Mouse (Mus musculus) megakaryocyte, embryonic 14.5 days (primary cell): ENCODE data around the gene Gabrr2. TPM values are rescaled to one million over a fixed set of nuclear protein-coding genes. Genes with fewer than 3 reads are reported as not detected.

Experiments used
- H3K27me3 ChIP-seq: replicated peaks from 2 replicates; pipeline ENCODE3; 2012; ENCODE audit warnings: inconsistent platforms
- H3K36me3 ChIP-seq: replicated peaks from 2 replicates; pipeline ENCODE3; 2012; ENCODE audit warnings: low read length, inconsistent platforms, mixed read lengths
- H3K4me1 ChIP-seq: 2 replicates; pipeline ENCODE4 v1.6.1; 2012; ENCODE audit warnings: inconsistent platforms
- H3K4me3 ChIP-seq: replicated peaks from 2 replicates; pipeline ENCODE3; 2012; ENCODE audit warnings: moderate library complexity, mild to moderate bottlenecking, inconsistent platforms
- H3K9me3 ChIP-seq: 2 replicates; pipeline ENCODE4 v1.6.1; 2012; ENCODE audit warnings: inconsistent platforms
- FLI1 ChIP-seq: IDR thresholded peaks from 2 replicates; pipeline ENCODE4 v1.6.1; 2012; ENCODE audit warnings: low read length, inconsistent platforms, mixed read lengths
- GATA1 ChIP-seq: IDR thresholded peaks from 3 replicates; pipeline ENCODE4 v1.6.1; 2012; ENCODE audit warnings: mixed read lengths, low read length, inconsistent platforms, borderline replicate concordance
- polyA plus RNA-seq: library from polyadenylated mRNA; stranded (reverse); fragments of >175 nt; gene quantifications from 2 replicates; pipeline ENCODE4 v1.2.3, GENCODE M21; 2012; ENCODE audit warnings: low replicate concordance; ENCODE audit not compliant: insufficient read depth

Gabrr2 gene
- 0.67 TPM in 1 of 2 replicates, not detected in the other for polyA plus RNA-seq

- no peaks in the 10 kb centered on the region for H3K36me3 ChIP-seq
- no peak within 1 kb of the TSS for H3K4me3 ChIP-seq
- peaks cover 20% of the 10 kb centered on the region for H3K4me1 ChIP-seq
- peaks cover 28% of the 10 kb centered on the region for H3K27me3 ChIP-seq
- TF ChIP-seq GATA1 (no peak), FLI1 (no peak)
- no peaks in the 10 kb centered on the region for H3K9me3 ChIP-seq
These were observed at the start of gene Gabrr2 for GRCm38 (mm10) chr4:33062981-33063380. Gene Gabrr2, plus strand, starts transcription at chr4:33062999.

GRCm38 (mm10) chr4:33018361-33018999 lies 44.3 kb upstream of the Gabrr2 start:
- TF ChIP-seq GATA1 (no peak), FLI1 (no peak)
- Histone ChIP-seq H3K4me3 (no peak overlapping the region), H3K36me3 (no peaks in the 10 kb centered on the region), H3K9me3 (no peaks in the 10 kb centered on the region; the same call in 1 of the 2 replicates), H3K4me1 (no peaks in the 10 kb centered on the region), H3K27me3 (peaks cover 27% of the 10 kb centered on the region)

- Histone ChIP-seq H3K27me3 (peaks cover 22% of the 10 kb centered on the region), H3K36me3 (peaks cover 25% of the 10 kb centered on the region), H3K4me3 (no peak overlapping the region), H3K4me1 (no peaks in the 10 kb centered on the region), H3K9me3 (no peaks in the 10 kb centered on the region)
- TF ChIP-seq GATA1 (no peak), FLI1 (no peak)
These were observed 38.4 kb upstream of the Gabrr2 start for GRCm38 (mm10) chr4:33024420-33024819.

GRCm38 (mm10) chr4:33029104-33029503 lies 33.7 kb upstream of the Gabrr2 start:
- H3K4me3 ChIP-seq: no peak overlapping the region
- H3K27me3 ChIP-seq: no peaks in the 10 kb centered on the region
- H3K36me3 ChIP-seq: peaks cover 31% of the 10 kb centered on the region
- no peak for TF ChIP-seq FLI1
- no peak for TF ChIP-seq GATA1
- H3K9me3 ChIP-seq: no peaks in the 10 kb centered on the region
- peaks cover 23% of the 10 kb centered on the region for H3K4me1 ChIP-seq

- Histone ChIP-seq H3K9me3 (no peaks in the 10 kb centered on the region), H3K27me3 (no peaks in the 10 kb centered on the region), H3K36me3 (peaks cover 36% of the 10 kb centered on the region), H3K4me3 (peak overlapping the region; percentile 100), H3K4me1 (peaks cover 30% of the 10 kb centered on the region)
- TF ChIP-seq GATA1 (no peak), FLI1 (no peak)
These were observed 32.3 kb upstream of the Gabrr2 start for GRCm38 (mm10) chr4:33030264-33031194.

- H3K9me3 ChIP-seq: 0 out of 2 replicates have a peak, but pooled peaks cover 4% of the 10 kb centered on the region
- peaks cover 44% of the 10 kb centered on the region for H3K36me3 ChIP-seq
- H3K27me3 ChIP-seq: no peaks in the 10 kb centered on the region
These were observed 31.4 kb upstream of the Gabrr2 start, which contains the start of gene Ube2j1 for GRCm38 (mm10) chr4:33031195-33031960. Gene Ube2j1, plus strand, starts transcription at chr4:33031416.

GRCm38 (mm10) chr4:33032045-33032444 lies 30.8 kb upstream of the Gabrr2 start:
- 0 out of 2 replicates have a peak, but pooled peaks cover 4% of the 10 kb centered on the region for H3K9me3 ChIP-seq
- H3K27me3 ChIP-seq: no peaks in the 10 kb centered on the region
- H3K4me3 ChIP-seq: peak overlapping the region; percentile 100
- H3K4me1 ChIP-seq: peaks cover 36% of the 10 kb centered on the region
- no peak for TF ChIP-seq GATA1
- TF ChIP-seq FLI1: no peak
- peaks cover 46% of the 10 kb centered on the region for H3K36me3 ChIP-seq

More at GRCm38 (mm10) chr4:33031195-33031960, 31.4 kb upstream of the Gabrr2 start, which contains the start of gene Ube2j1:
- TF ChIP-seq FLI1 (no peak), GATA1 (no peak)
- Histone ChIP-seq H3K4me1 (peaks cover 36% of the 10 kb centered on the region), H3K4me3 (peak within 1 kb of the TSS; percentile 100)

- Histone ChIP-seq H3K4me3 (no peak overlapping the region), H3K36me3 (peaks cover 39% of the 10 kb centered on the region), H3K27me3 (no peaks in the 10 kb centered on the region), H3K9me3 (0 out of 2 replicates have a peak, but pooled peaks cover 4% of the 10 kb centered on the region), H3K4me1 (peaks cover 40% of the 10 kb centered on the region)
- TF ChIP-seq FLI1: no peak
- no peak for TF ChIP-seq GATA1
These were observed 29.3 kb upstream of the Gabrr2 start for GRCm38 (mm10) chr4:33033515-33033914.

- peaks cover 84% of the 10 kb centered on the region for H3K36me3 ChIP-seq
- H3K4me3 ChIP-seq: peak overlapping the region; percentile 70
- no peaks in the 10 kb centered on the region for H3K27me3 ChIP-seq
- TF ChIP-seq GATA1 (no peak), FLI1 (no peak)
- 0 out of 2 replicates have a peak, but pooled peaks cover 4% of the 10 kb centered on the region for H3K9me3 ChIP-seq
- H3K4me1 ChIP-seq: peaks cover 25% of the 10 kb centered on the region
These were observed 23.0 kb upstream of the Gabrr2 start for GRCm38 (mm10) chr4:33039826-33040225.
